In genomic region chr3:147966379-147966778, GRCm38 (mm10) we compare ENCODE assay signal across 12 mouse cellular contexts.
A peak's percentile ranks its signal among the peaks of the same experiment; 100 is the strongest.
DNase-seq lines count a peak whose midpoint lies in the region; ATAC-seq and TF ChIP-seq lines count a peak whose summit lies in the region.
"Had no signal": no experiment of that assay in that cellular context is flagged by ENCODE, and none has a peak within 500 bp of the region (broad histone marks: within the 10 kb centered on the region; RNA-seq: fewer than 3 reads in every experiment).

No protein-coding gene starts in this region.

- H3K4me3 ChIP-seq in heart, embryonic 14.5 days (ENCODE audit: control insufficient read depth in 1 of 2, insufficient read depth in 1 of 2, low read depth in 1 of 2, low read length in 2 of 2): no peak overlapping the region
- H3K4me3 ChIP-seq in heart, embryonic 12.5 days: no peak overlapping the region
- H3K4me3 ChIP-seq in hindbrain, postnatal 0 days (ENCODE audit: low read length): no peak overlapping the region
- H3K4me3 ChIP-seq in midbrain, embryonic 16.5 days (ENCODE audit: low read depth, low read length): no peak overlapping the region

- H3K36me3 ChIP-seq in heart, embryonic 14.5 days (ENCODE audit: control insufficient read depth, insufficient read depth, low read length): no peaks in the 10 kb centered on the region
- no peaks in the 10 kb centered on the region for H3K36me3 ChIP-seq in heart, embryonic 12.5 days
- no peaks in the 10 kb centered on the region for H3K36me3 ChIP-seq in hindbrain, postnatal 0 days (ENCODE audit: insufficient read depth, low read length)
- H3K36me3 ChIP-seq in midbrain, embryonic 16.5 days (ENCODE audit: control insufficient read depth, insufficient read depth, low read length): no peaks in the 10 kb centered on the region

- no peak for ATAC-seq in heart, embryonic 14.5 days (ENCODE audit: insufficient number of reproducible peaks, insufficient read depth, low FRiP score, low read depth)
- ATAC-seq in heart, embryonic 12.5 days (ENCODE audit: insufficient number of reproducible peaks, low FRiP score): no peak
- peak; percentile 53; the same call in 1 of the 2 replicates for ATAC-seq in hindbrain, postnatal 0 days
- peak; percentile 54; the same call in 1 of the 2 replicates for ATAC-seq in midbrain, embryonic 16.5 days
- ATAC-seq: forebrain, embryonic 16.5 days had no signal

- WGBS in heart, embryonic 14.5 days: 43% methylated on average over 12 of the region's 12 CpGs
- WGBS in heart, embryonic 12.5 days: 50% methylated on average over 12 of the region's 12 CpGs
- WGBS in hindbrain, postnatal 0 days: 39% methylated on average over 12 of the region's 12 CpGs
- 21% methylated on average over 12 of the region's 12 CpGs for WGBS in midbrain, embryonic 16.5 days

- 0 out of 4 replicates have a peak overlapping the region, but pooled peaks of 1 of the 2 experiments have one; percentile 14 for H3K27ac ChIP-seq in heart, embryonic 14.5 days (replicated peaks in 1 of 2; ENCODE audit: control insufficient read depth in 1 of 2, insufficient read depth in 1 of 2, low read depth in 2 of 2, low read length in 2 of 2)
- H3K27ac ChIP-seq in heart, embryonic 12.5 days (ENCODE audit: poor library complexity, severe bottlenecking): no peak overlapping the region
- no peak overlapping the region for H3K27ac ChIP-seq in hindbrain, postnatal 0 days
- H3K27ac ChIP-seq in midbrain, embryonic 16.5 days (ENCODE audit: low read length): peak overlapping the region; percentile 53

- DNase-seq in forelimb bud, embryonic 11.5 days (ENCODE audit: low read depth, low spot score): peak; percentile 51
- peak; percentile 55 for DNase-seq in hindbrain, postnatal 0 days (ENCODE audit: low spot score)
- no peak for DNase-seq in T-cell, adult 2 months (ENCODE audit: low spot score)
- no peak for DNase-seq in kidney, adult 8-10 months
- DNase-seq: adrenal gland, postnatal 14 days; cerebellum, adult 11-12 months; kidney, postnatal 4 days; thymus, adult 2 months had no signal

- TF ChIP-seq CTCF in hindbrain, postnatal 0 days (IDR thresholded peaks at IDR 0.05; ENCODE audit: low read depth): no peak

- H3K27me3 ChIP-seq in heart, embryonic 14.5 days (ENCODE audit: control insufficient read depth, insufficient read depth, low read length): no peaks in the 10 kb centered on the region
- no peaks in the 10 kb centered on the region for H3K27me3 ChIP-seq in heart, embryonic 12.5 days (replicated peaks)
- H3K27me3 ChIP-seq in hindbrain, postnatal 0 days (ENCODE audit: insufficient read depth, low read length): no peaks in the 10 kb centered on the region
- H3K27me3 ChIP-seq in midbrain, embryonic 16.5 days (ENCODE audit: control insufficient read depth, insufficient read depth, low read depth, low read length): no peaks in the 10 kb centered on the region

- H3K9ac ChIP-seq in heart, embryonic 14.5 days (ENCODE audit: low read length): no peak overlapping the region
- H3K9ac ChIP-seq in heart, embryonic 12.5 days: no peak overlapping the region
- no peak overlapping the region for H3K9ac ChIP-seq in hindbrain, postnatal 0 days (replicated peaks; ENCODE audit: low read length)
- H3K9ac ChIP-seq in midbrain, embryonic 16.5 days (ENCODE audit: low read depth, low read length): no peak overlapping the region

- H3K4me2 ChIP-seq in heart, embryonic 14.5 days (ENCODE audit: low read length): peak overlapping the region; percentile 32
- no peak overlapping the region for H3K4me2 ChIP-seq in heart, embryonic 12.5 days
- H3K4me2 ChIP-seq in hindbrain, postnatal 0 days (ENCODE audit: low read depth, low read length): peak overlapping the region; percentile 27; the same call in 1 of the 2 replicates
- H3K4me2 ChIP-seq in midbrain, embryonic 16.5 days (ENCODE audit: low read length): peak overlapping the region; percentile 18

- H3K9me3 ChIP-seq in heart, embryonic 14.5 days (ENCODE audit: control insufficient read depth, low read length): no peaks in the 10 kb centered on the region
- H3K9me3 ChIP-seq in heart, embryonic 12.5 days (replicated peaks): no peaks in the 10 kb centered on the region
- H3K9me3 ChIP-seq in hindbrain, postnatal 0 days (ENCODE audit: low read length): no peaks in the 10 kb centered on the region
- no peaks in the 10 kb centered on the region for H3K9me3 ChIP-seq in midbrain, embryonic 16.5 days (replicated peaks; ENCODE audit: control insufficient read depth, low read length, poor library complexity, severe bottlenecking)

- peaks cover 3 to 10% of the 10 kb centered on the region in 2 experiments; a peak in 2 of 4 replicates for H3K4me1 ChIP-seq in heart, embryonic 14.5 days (ENCODE audit: control insufficient read depth in 2 of 2, insufficient read depth in 2 of 2, low read length in 2 of 2)
- 0 out of 2 replicates have a peak, but pooled peaks cover 6% of the 10 kb centered on the region for H3K4me1 ChIP-seq in heart, embryonic 12.5 days (replicated peaks)
- no peaks in the 10 kb centered on the region for H3K4me1 ChIP-seq in hindbrain, postnatal 0 days (ENCODE audit: insufficient read depth, low read length)
- H3K4me1 ChIP-seq in midbrain, embryonic 16.5 days (ENCODE audit: control insufficient read depth, insufficient read depth, low read length): peaks cover 23% of the 10 kb centered on the region

Comparison
In these comparisons a context has a peak if more than half of its experiments do, and no peak if none do; other contexts are left out.
1. ATAC-seq: peak in hindbrain, postnatal 0 days (single experiment) and midbrain, embryonic 16.5 days (single experiment); none in heart, embryonic 14.5 days (single experiment) and heart, embryonic 12.5 days (single experiment).
2. DNase-seq: peak in forelimb bud, embryonic 11.5 days (single experiment) and hindbrain, postnatal 0 days (single experiment); none in T-cell, adult 2 months (single experiment) and kidney, adult 8-10 months (0 of 2).